Mouse (Mus musculus) heart, embryonic 14.5 days (tissue): Measurements from ENCODE around the gene Sgk2. TPM values are rescaled to one million over a fixed set of nuclear protein-coding genes. Genes with fewer than 3 reads are reported as not detected.
"Not testable (repeated sequence)": the region's sequence is repeated elsewhere in the genome, so short reads cannot be mapped to it uniquely, and the experiment has no call there.

Experiments
- ATAC-seq: fragments of 200-750 bp; cut with Nextera tagmentation; 2 replicates; pipeline ENCODE4 v1.8.0; 2017; ENCODE audit warnings: low read depth, moderate TSS enrichment; ENCODE audit not compliant: insufficient number of reproducible peaks, insufficient read depth, low FRiP score
- H3K27ac ChIP-seq, 2 experiments: fragments of 200-500 bp in 1 of 2; fragments of 300-500 bp in 1 of 2; sonication (generic) in 1 of 2; replicated peaks in 1 of 2; 2 replicates each; pipeline ENCODE4 v1.5.1; 2012 to 2014; ENCODE audit warnings: low read depth in 2 of 2, low read length in 2 of 2, control low read depth in 1 of 2, mild to moderate bottlenecking in 1 of 2, mixed read lengths in 1 of 2; ENCODE audit not compliant: control insufficient read depth in 1 of 2, insufficient read depth in 1 of 2
- H3K27me3 ChIP-seq: fragments of 300-500 bp; sonication (generic); 2 replicates; pipeline ENCODE4 v1.6.1; 2014; ENCODE audit warnings: mild to moderate bottlenecking, low read length, control low read depth; ENCODE audit not compliant: control insufficient read depth, insufficient read depth
- H3K36me3 ChIP-seq: fragments of 300-500 bp; sonication (generic); 2 replicates; pipeline ENCODE4 v1.6.1; 2014; ENCODE audit warnings: mild to moderate bottlenecking, control low read depth, low read length, mixed read lengths; ENCODE audit not compliant: control insufficient read depth, insufficient read depth
- H3K4me1 ChIP-seq, 2 experiments: fragments of 200-500 bp in 1 of 2; fragments of 300-500 bp in 1 of 2; sonication (generic) in 1 of 2; 2 replicates each; pipeline ENCODE4 v1.6.1; 2012 to 2014; ENCODE audit warnings: low read length in 2 of 2, control low read depth in 1 of 2, mixed read lengths in 1 of 2; ENCODE audit not compliant: control insufficient read depth in 2 of 2, insufficient read depth in 2 of 2
- H3K4me2 ChIP-seq: fragments of 300-500 bp; sonication (generic); 2 replicates; pipeline ENCODE4 v1.6.1; 2014; ENCODE audit warnings: mild to moderate bottlenecking, low read length
- H3K4me3 ChIP-seq, 2 experiments: fragments of 200-500 bp in 1 of 2; fragments of 300-500 bp in 1 of 2; sonication (generic) in 1 of 2; 2 replicates each; pipeline ENCODE4 v1.5.1; 2012 to 2014; ENCODE audit warnings: low read length in 2 of 2, mild to moderate bottlenecking in 2 of 2, control low read depth in 1 of 2, low read depth in 1 of 2, moderate library complexity in 1 of 2; ENCODE audit not compliant: control insufficient read depth in 1 of 2, insufficient read depth in 1 of 2
- H3K9ac ChIP-seq: fragments of 300-500 bp; sonication (generic); 2 replicates; pipeline ENCODE4 v1.6.1; 2014; ENCODE audit warnings: mild to moderate bottlenecking, low read length
- H3K9me3 ChIP-seq: fragments of 300-500 bp; sonication (generic); 2 replicates; pipeline ENCODE4 v1.6.1; 2016; ENCODE audit warnings: low read length, control low read depth; ENCODE audit not compliant: control insufficient read depth
- WGBS: fragments of 180-500 bp; shearing (Covaris S2); extraction: QIAGEN DNeasy Blood & Tissue Kit; methylation state at CpG from one replicate; pipeline ENCODE4 v1.1.7; 2014; 5-methylcytosine and 5-hydroxymethylcytosine counted together
- polyA plus RNA-seq: library from polyadenylated mRNA; unstranded; fragments of >200 nt; fragmentation: Nextera tagmentation; extraction: Ambion mirVana; gene quantifications from 2 replicates; pipeline ENCODE4 v1.2.1, GENCODE M21; 2014

Sgk2 gene
- polyA plus RNA-seq, 1 experiment from 2014 or later = not detected

DNA sequence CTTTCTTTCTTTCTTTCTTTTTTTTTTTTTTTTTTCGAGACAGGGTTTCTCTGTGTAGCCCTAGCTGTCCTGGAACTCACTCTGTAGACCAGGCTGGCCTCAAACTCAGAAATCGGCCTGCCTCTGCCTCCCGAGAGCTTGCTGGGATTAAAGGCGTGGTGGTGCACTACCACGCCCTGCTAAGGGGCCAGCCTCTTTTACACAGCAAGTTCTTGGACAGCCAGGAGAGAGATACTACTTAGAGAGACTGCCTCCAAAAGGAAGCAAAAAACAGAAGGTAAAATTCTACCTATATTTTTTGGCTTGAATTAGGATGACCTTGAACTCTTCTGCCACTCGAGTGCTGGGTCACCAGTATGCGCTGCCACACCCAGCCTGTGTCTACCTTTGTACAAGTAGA, 71.9 kb downstream of the Sgk2 start:
- not testable (repeated sequence) for H3K27me3 ChIP-seq, ATAC-seq, H3K4me3 ChIP-seq, H3K9me3 ChIP-seq, H3K9ac ChIP-seq, H3K27ac ChIP-seq, H3K4me2 ChIP-seq
- H3K4me1 ChIP-seq = peaks cover 9 to 24% of the 10 kb centered on the region in 2 experiments
- 89% methylated on average over 6 of the region's 7 CpGs for WGBS
- peaks cover 16% of the 10 kb centered on the region for H3K36me3 ChIP-seq

GRCm38 (mm10) chr2:163060630-163061029, 73.5 kb downstream of the Sgk2 start:
- Histone ChIP-seq H3K27ac (no peak overlapping the region), H3K9ac (no peak overlapping the region), H3K9me3 (no peaks in the 10 kb centered on the region), H3K4me3 (no peak overlapping the region), H3K27me3 (no peaks in the 10 kb centered on the region), H3K4me2 (no peak overlapping the region), H3K4me1 (peaks cover 4 to 13% of the 10 kb centered on the region in 2 experiments; a peak in 3 of 4 replicates), H3K36me3 (peaks cover 29% of the 10 kb centered on the region)
- no peak for ATAC-seq
- WGBS = 70% methylated on average over 6 of the region's 6 CpGs

DNA sequence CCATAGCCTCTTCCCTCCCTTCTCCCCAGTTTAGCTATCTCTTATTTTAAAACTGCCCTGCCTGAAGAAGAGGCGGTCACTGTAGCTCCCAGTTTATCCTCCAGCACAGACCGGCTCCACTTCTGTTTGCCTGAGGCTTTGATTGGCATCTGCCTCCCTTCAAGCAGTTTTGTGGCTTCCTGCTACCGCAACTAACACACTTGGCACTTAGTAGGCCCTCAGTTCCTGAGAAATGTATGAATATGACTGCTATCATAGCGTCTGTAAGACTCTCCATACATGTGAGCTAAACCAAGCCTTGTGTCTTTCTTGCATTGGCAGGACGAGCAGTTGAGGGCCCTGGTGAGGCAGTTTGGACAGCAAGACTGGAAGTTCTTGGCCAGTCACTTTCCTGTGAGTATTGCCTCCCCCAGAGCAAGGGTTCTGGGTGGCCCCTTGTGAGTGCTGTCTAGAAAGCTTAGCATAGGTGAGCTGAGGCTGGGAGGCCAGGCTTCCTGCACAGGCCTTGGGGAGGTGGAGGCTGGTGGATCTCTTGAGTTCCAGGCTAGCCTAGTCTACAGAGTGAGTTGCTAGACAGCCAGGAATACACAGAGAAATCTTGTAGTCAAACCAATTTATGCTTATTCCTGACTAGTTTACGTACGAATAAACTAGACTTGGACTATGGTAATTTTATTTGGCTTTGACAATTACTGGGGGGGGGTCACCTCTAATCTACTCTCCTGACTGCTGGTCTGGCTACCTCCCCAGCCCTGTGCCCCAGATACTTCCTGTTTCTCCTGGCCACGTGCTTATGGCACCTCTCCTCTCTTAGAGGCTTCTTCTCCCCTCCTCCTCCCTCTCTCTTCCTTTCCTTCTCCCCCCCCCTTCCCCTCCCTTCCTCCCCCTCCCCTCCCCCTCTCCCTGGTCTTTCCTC, 74.3 kb downstream of the Sgk2 start:
- Histone ChIP-seq H3K4me1 (peaks cover 3 to 5% of the 10 kb centered on the region in 2 experiments; a peak in 3 of 4 replicates), H3K4me3 (no peak overlapping the region), H3K4me2 (no peak overlapping the region), H3K9ac (no peak overlapping the region), H3K27me3 (no peaks in the 10 kb centered on the region), H3K36me3 (peaks cover 29% of the 10 kb centered on the region), H3K27ac (no peak overlapping the region), H3K9me3 (no peaks in the 10 kb centered on the region)
- no peak for ATAC-seq
- WGBS = 72% methylated on average over 8 of the region's 8 CpGs

- no peak for ATAC-seq
- Histone ChIP-seq H3K9me3 (no peaks in the 10 kb centered on the region), H3K4me3 (no peak overlapping the region), H3K27ac (no peak overlapping the region), H3K36me3 (peaks cover 29% of the 10 kb centered on the region), H3K4me2 (no peak overlapping the region), H3K4me1 (0 out of 4 replicates have a peak, but pooled peaks cover 0 to 2% of the 10 kb centered on the region in 2 experiments), H3K9ac (no peak overlapping the region), H3K27me3 (no peaks in the 10 kb centered on the region)
- WGBS = 83% methylated on average over 6 of the region's 6 CpGs
Observed at GRCm38 (mm10) chr2:163062119-163062508, 75.0 kb downstream of the Sgk2 start.

Other genes with a start within 250 kb of the Sgk2 start
- 111 and 124 TPM in 2 replicates for gene Srsf6, start 55.8 kb upstream of the Sgk2 start, polyA plus RNA-seq
- 0.24 TPM in 1 of 2 replicates, not detected in the other for gene L3mbtl1, start 43.9 kb upstream of the Sgk2 start, polyA plus RNA-seq
- gene Ift52, start 30.0 kb downstream of the Sgk2 start, polyA plus RNA-seq = 36.1 and 38.7 TPM in 2 replicates
- gene Mybl2, start 67.4 kb downstream of the Sgk2 start, polyA plus RNA-seq = 10.4 and 10.8 TPM in 2 replicates
- not detected in 2 replicates for gene Gtsf1l, start 100.5 kb downstream of the Sgk2 start, polyA plus RNA-seq
- 3.8 TPM in 2 replicates for gene Tox2, start 215.8 kb downstream of the Sgk2 start, polyA plus RNA-seq